Mouse (Mus musculus) midbrain, embryonic 16.5 days (tissue): Measurements from ENCODE around the gene Capzb. TPM values are rescaled to one million over a fixed set of nuclear protein-coding genes. Genes with fewer than 3 reads are reported as not detected.

Source experiments
- ATAC-seq: fragments of 200-750 bp; cut with Nextera tagmentation; 2 replicates; pipeline ENCODE4 v1.8.0; 2017; ENCODE audit warnings: moderate TSS enrichment
- H3K27ac ChIP-seq: fragments of 300-500 bp; sonication (generic); 2 replicates; pipeline ENCODE4 v1.5.1; 2014; ENCODE audit warnings: mild to moderate bottlenecking, low read length, mixed read lengths
- H3K27me3 ChIP-seq: fragments of 300-500 bp; sonication (generic); 2 replicates; pipeline ENCODE4 v1.6.1; 2014; ENCODE audit warnings: low read depth, low read length, mixed read lengths; ENCODE audit not compliant: control insufficient read depth, insufficient read depth
- H3K36me3 ChIP-seq: fragments of 300-500 bp; sonication (generic); 2 replicates; pipeline ENCODE4 v1.6.1; 2014; ENCODE audit warnings: mild to moderate bottlenecking, low read length, moderate library complexity, mixed read lengths; ENCODE audit not compliant: control insufficient read depth, insufficient read depth
- H3K4me1 ChIP-seq: fragments of 300-500 bp; sonication (generic); 2 replicates; pipeline ENCODE4 v1.6.1; 2014; ENCODE audit warnings: mild to moderate bottlenecking, low read length, mixed read lengths; ENCODE audit not compliant: control insufficient read depth, insufficient read depth
- H3K4me2 ChIP-seq: fragments of 300-500 bp; sonication (generic); 2 replicates; pipeline ENCODE4 v1.6.1; 2014; ENCODE audit warnings: mild to moderate bottlenecking, low read length, mixed read lengths
- H3K4me3 ChIP-seq: fragments of 300-500 bp; sonication (generic); 2 replicates; pipeline ENCODE4 v1.5.1; 2014; ENCODE audit warnings: low read depth, mild to moderate bottlenecking, low read length, moderate library complexity, mixed read lengths
- H3K9ac ChIP-seq: fragments of 300-500 bp; sonication (generic); 2 replicates; pipeline ENCODE4 v1.6.1; 2014; ENCODE audit warnings: low read depth, low read length, mixed read lengths
- H3K9me3 ChIP-seq: fragments of 300-500 bp; sonication (generic); replicated peaks from 2 replicates; pipeline ENCODE4 v1.6.1; 2014; ENCODE audit warnings: mild to moderate bottlenecking, low read length, mixed read lengths; ENCODE audit not compliant: control insufficient read depth, poor library complexity, severe bottlenecking
- WGBS: fragments of 180-500 bp; shearing (Covaris S2); extraction: QIAGEN DNeasy Blood & Tissue Kit; methylation state at CpG from one replicate; pipeline ENCODE4 v1.1.7; 2014; 5-methylcytosine and 5-hydroxymethylcytosine counted together
- polyA plus RNA-seq: library from polyadenylated mRNA; unstranded; fragments of >200 nt; fragmentation: Nextera tagmentation; extraction: Ambion mirVana; gene quantifications from 2 replicates; pipeline ENCODE4 v1.2.1, GENCODE M21; 2015

Capzb gene
- polyA plus RNA-seq = 316 and 331 TPM in 2 replicates

GRCm38 (mm10) chr4:139192499-139193175 lies at the start of gene Capzb:
TSS of gene Capzb (plus strand) at chr4:139192899.
- peak within 1 kb of the TSS; percentile 88 for H3K27ac ChIP-seq
- H3K36me3 ChIP-seq = no peaks in the 10 kb centered on the region
- H3K27me3 ChIP-seq = no peaks in the 10 kb centered on the region
- peak within 1 kb of the TSS; percentile 87 for H3K9ac ChIP-seq
- WGBS = under 1% methylated on average over 37 of the region's 69 CpGs
- no peaks in the 10 kb centered on the region for H3K9me3 ChIP-seq
- H3K4me2 ChIP-seq = peak within 1 kb of the TSS; percentile 98
- ATAC-seq = peak; percentile 95
- peaks cover 28% of the 10 kb centered on the region for H3K4me1 ChIP-seq
- peak within 1 kb of the TSS; percentile 83 for H3K4me3 ChIP-seq

DNA sequence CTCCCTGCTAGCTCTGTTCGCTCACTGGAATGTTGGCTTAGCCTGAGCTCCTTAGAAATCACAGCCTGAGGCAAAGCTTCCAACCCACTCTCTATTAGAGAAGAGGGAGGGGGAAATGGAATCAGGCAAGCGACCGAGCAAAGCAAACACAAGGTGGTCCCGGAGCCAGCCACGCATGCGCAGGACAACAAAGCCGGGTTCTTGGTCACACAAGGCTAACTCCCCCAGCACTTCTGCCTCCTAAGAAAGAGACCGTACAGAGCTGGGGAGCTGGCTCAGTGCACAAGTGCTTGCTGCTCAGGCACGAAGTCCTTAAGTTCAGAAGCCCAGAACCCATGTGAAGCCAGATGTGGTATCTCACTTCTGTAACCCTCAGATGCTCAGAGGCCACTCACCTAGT lies 49.7 kb upstream of the Capzb start:
- no peak for ATAC-seq
- H3K27me3 ChIP-seq = no peaks in the 10 kb centered on the region
- peaks cover 8% of the 10 kb centered on the region for H3K9me3 ChIP-seq
- WGBS = 28% methylated on average over 9 of the region's 9 CpGs
- H3K27ac ChIP-seq = no peak overlapping the region
- no peaks in the 10 kb centered on the region for H3K4me1 ChIP-seq
- peak overlapping the region; percentile 39 for H3K4me2 ChIP-seq
- no peaks in the 10 kb centered on the region for H3K36me3 ChIP-seq
- no peak overlapping the region for H3K9ac ChIP-seq
- no peak overlapping the region for H3K4me3 ChIP-seq

DNA sequence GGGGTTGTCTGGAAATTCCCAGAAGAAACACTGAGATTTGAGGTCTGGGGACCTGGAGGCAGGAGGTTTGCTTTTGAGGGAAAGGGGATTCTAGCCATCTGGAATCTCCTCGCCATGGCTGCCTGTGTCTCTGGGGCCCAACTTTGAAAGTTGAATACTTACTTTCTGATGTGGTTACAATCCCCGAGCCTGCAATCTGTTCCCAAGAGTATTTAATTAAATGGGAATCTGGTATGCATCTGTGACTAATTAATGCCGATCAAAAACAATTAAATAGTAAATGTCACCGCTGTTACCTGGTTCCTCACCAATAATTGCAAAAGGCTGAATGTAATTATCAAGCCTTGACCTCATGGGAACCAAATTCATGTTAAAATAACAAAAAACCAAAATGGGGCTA lies 48.1 kb upstream of the Capzb start:
- H3K4me1 ChIP-seq = no peaks in the 10 kb centered on the region
- H3K27ac ChIP-seq = no peak overlapping the region
- H3K27me3 ChIP-seq = no peaks in the 10 kb centered on the region
- H3K36me3 ChIP-seq = no peaks in the 10 kb centered on the region
- peaks cover 14% of the 10 kb centered on the region for H3K9me3 ChIP-seq
- no peak overlapping the region for H3K4me2 ChIP-seq
- no peak for ATAC-seq
- H3K9ac ChIP-seq = no peak overlapping the region
- 80% methylated on average over 4 of the region's 4 CpGs for WGBS
- H3K4me3 ChIP-seq = no peak overlapping the region

- Histone ChIP-seq H3K36me3 (no peaks in the 10 kb centered on the region), H3K27ac (no peak overlapping the region), H3K9ac (no peak overlapping the region), H3K4me3 (no peak overlapping the region), H3K27me3 (no peaks in the 10 kb centered on the region), H3K9me3 (peaks cover 14% of the 10 kb centered on the region), H3K4me2 (no peak overlapping the region), H3K4me1 (no peaks in the 10 kb centered on the region)
- no peak for ATAC-seq
- 95% methylated on average over 11 of the region's 11 CpGs for WGBS
Observed at GRCm38 (mm10) chr4:139145156-139145555, 47.5 kb upstream of the Capzb start.

- H3K36me3 ChIP-seq = no peaks in the 10 kb centered on the region
- no peaks in the 10 kb centered on the region for H3K27me3 ChIP-seq
- H3K4me1 ChIP-seq = no peaks in the 10 kb centered on the region
- H3K9me3 ChIP-seq = peaks cover 14% of the 10 kb centered on the region
- ATAC-seq = no peak
- no peak overlapping the region for H3K4me3 ChIP-seq
- H3K4me2 ChIP-seq = no peak overlapping the region
- no peak overlapping the region for H3K9ac ChIP-seq
- 85% methylated on average over 5 of the region's 5 CpGs for WGBS
- H3K27ac ChIP-seq = no peak overlapping the region
Observed at GRCm38 (mm10) chr4:139146760-139147159, 45.9 kb upstream of the Capzb start.

GRCm38 (mm10) chr4:139151370-139151769 lies 41.3 kb upstream of the Capzb start:
- Histone ChIP-seq H3K36me3 (no peaks in the 10 kb centered on the region), H3K4me3 (no peak overlapping the region), H3K9me3 (peaks cover 14% of the 10 kb centered on the region), H3K27ac (no peak overlapping the region), H3K4me1 (no peaks in the 10 kb centered on the region), H3K4me2 (no peak overlapping the region), H3K27me3 (no peaks in the 10 kb centered on the region), H3K9ac (no peak overlapping the region)
- 72% methylated on average over 6 of the region's 6 CpGs for WGBS
- no peak for ATAC-seq

DNA sequence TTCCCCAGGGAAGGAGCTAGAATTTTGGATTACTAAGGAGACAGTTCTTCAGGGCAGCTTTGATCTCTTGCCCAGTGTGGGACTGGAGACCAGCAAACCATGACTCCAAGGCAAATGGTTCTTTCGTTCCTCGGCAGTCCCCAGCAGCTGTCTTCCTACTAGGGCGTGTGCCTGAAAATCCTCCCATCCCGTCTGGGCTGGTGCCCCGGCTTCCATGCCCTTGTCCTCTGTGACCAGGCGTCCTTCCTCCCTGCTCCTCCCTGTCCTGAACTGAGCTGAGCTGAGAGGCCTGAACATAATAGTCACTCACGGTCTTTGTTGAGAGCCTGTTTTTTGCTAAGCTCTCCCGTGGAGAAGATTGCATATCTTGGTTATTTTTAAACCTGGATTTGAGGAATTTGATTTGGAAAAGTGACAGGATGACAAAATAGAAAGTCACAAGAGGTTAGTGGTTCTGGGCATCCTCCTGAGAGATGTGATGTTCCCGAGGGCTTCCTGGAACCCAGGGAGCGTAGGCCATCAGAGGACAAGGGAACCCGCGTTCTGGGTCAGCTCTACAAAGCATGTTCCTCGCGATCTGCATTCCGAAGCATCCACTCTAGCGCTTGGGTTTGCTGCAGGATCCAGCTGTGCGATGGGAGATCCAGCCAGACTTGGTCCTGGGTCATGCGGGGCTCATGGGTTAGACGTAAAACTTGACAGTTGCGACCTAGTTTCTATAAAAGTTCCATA lies 38.0 kb upstream of the Capzb start:
- no peak for ATAC-seq

DNA sequence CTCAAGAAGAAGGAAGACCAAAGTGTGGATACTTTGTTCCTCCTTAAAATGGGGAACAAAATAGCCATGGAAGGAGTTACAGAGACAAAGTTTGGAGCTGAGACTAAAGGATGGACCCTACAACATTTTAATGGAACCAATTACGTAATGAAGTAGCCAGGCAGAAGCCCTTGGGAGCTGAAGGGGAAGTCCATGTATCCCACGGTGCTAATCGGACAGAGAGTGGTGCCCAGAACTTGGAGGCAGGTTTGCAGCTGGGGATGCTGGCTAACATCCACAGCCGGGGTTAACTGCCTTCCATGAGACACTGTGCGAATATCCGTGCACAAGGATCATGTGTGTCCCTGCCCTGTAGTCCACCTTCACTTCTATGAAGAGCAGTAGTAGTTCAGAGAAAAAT lies 36.2 kb upstream of the Capzb start:
- Histone ChIP-seq H3K9me3 (no peaks in the 10 kb centered on the region), H3K4me2 (no peak overlapping the region), H3K27ac (no peak overlapping the region), H3K4me1 (no peaks in the 10 kb centered on the region), H3K27me3 (no peaks in the 10 kb centered on the region), H3K36me3 (no peaks in the 10 kb centered on the region), H3K9ac (no peak overlapping the region), H3K4me3 (no peak overlapping the region)
- ATAC-seq = no peak
- 87% methylated on average over 6 of the region's 6 CpGs for WGBS

More for the DNA sequence above, 38.0 kb upstream of the Capzb start:
- H3K27me3 ChIP-seq = no peaks in the 10 kb centered on the region
- no peaks in the 10 kb centered on the region for H3K36me3 ChIP-seq
- H3K9ac ChIP-seq = no peak overlapping the region
- no peak overlapping the region for H3K4me3 ChIP-seq
- H3K4me2 ChIP-seq = no peak overlapping the region
- no peaks in the 10 kb centered on the region for H3K9me3 ChIP-seq
- no peak overlapping the region for H3K27ac ChIP-seq
- whole genome bisulfite sequencing = 82% methylated on average over 20 of the region's 20 CpGs
- no peaks in the 10 kb centered on the region for H3K4me1 ChIP-seq

GRCm38 (mm10) chr4:139158350-139158749 lies 34.3 kb upstream of the Capzb start:
- H3K4me2 ChIP-seq = no peak overlapping the region
- H3K36me3 ChIP-seq = no peaks in the 10 kb centered on the region
- no peak overlapping the region for H3K4me3 ChIP-seq
- ATAC-seq = no peak
- no peaks in the 10 kb centered on the region for H3K9me3 ChIP-seq
- no peak overlapping the region for H3K27ac ChIP-seq
- no peaks in the 10 kb centered on the region for H3K4me1 ChIP-seq
- H3K9ac ChIP-seq = no peak overlapping the region
- no peaks in the 10 kb centered on the region for H3K27me3 ChIP-seq
- WGBS = 91% methylated on average over 14 of the region's 14 CpGs
